Mouse (Mus musculus): ENCODE results near the gene Olfr59.

Gene Olfr59

GRCm38 (mm10) chr11:74283436-74283835, at the start of gene Olfr59:
Gene Olfr59, plus strand, starts transcription at chr11:74283736.
- no peak for DNase-seq

- DNase-seq: no peak
Measured at GRCm38 (mm10) chr11:74241201-74241600, 42.3 kb upstream of the Olfr59 start.

DNA sequence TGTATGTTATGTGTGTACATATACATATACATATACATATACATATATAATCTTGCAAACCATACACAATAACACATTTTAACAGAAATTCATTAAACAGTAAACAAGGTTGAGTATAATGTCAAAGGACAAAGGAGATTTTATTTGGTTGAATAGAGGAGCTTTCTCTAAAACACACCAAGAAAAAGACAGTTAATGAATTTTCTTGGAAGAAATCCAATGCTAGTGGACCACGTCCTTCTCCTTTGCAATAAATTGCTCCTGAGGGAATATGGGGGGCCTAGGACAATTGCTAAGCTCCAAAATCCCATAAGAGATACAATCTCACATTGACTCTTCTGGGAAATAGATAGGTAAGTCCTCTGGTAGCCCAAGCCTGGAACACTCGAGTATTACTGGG, 24.0 kb upstream of the Olfr59 start, which contains the start of gene Olfr406:
Gene Olfr406, plus strand, starts transcription at position 301 of the 400 bp plus-strand sequence.
- no peak for DNase-seq

DNA sequence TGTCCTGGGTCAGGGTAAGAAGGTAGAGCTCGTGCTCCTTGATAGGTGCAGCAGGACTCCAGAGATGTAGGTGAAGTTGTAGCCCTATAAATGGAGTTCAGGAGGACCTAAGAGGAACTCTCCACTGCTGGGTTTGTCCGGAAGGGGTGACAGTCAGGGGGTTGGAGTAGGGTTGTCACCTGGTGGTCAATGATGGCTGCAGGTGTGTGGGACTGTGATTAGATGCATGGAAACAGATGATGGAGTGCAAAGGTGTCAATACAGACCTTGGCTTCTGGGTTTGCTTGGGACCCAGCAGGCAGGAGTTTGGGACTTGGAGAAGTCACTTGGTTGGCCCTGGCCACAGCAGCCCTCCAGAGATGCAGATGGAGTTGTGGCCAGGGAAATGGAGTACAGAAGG, 3.7 kb downstream of the Olfr59 start:
- DNase-seq: no peak

GRCm38 (mm10) chr11:74326044-74326443, 42.5 kb downstream of the Olfr59 start:
- no peak for DNase-seq

DNA sequence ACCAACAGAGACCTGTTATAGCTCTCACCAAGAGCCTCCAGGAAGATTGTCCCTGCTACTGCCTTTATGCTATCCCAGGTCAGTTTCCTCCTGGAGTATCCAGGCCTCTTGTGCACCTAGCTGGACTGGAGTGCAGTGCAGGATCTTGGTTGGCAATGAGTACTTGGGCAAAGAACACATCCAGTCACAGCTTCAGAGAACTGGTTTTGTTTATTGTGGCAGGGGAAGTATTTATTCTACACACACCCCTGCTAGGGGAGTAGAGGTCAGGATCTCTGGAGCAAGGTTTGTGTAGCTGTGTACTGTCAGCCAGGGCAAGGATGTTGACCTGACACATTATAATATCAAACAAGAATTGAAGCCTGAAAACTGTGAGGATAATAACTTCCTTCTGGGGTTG, 45.2 kb downstream of the Olfr59 start:
- no peak for DNase-seq

DNA sequence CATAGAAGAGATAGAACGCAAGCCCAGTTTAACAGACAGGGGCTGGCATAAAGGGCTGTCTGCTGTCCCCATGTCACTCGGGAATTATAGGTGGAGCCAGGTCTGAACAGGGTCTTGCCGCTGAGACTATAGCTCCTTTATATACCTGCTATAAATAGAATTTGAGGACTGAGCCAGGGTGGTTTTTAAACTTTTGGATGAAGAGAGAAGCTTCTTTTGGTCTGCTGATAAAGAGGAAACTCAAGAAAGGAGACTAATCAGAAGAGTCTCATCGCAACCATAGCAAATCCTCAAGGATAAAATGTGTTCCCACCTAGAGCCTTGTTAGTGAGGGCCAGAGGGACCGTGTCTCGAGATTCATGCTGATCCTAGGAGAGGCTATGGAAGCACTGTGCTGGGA, 54.4 kb downstream of the Olfr59 start, which contains the start of gene Olfr410:
Gene Olfr410, minus strand, starts transcription at position 101 of the 400 bp plus-strand sequence.
- DNase-seq: no peak
